Mouse (Mus musculus): Measurements from ENCODE around the gene Eif5.
"Not testable (repeated sequence)": the region's sequence is repeated elsewhere in the genome, so short reads cannot be mapped to it uniquely, and the experiment has no call there.

Eif5 gene

GRCm38 (mm10) chr12:111527643-111528281 lies 10.1 kb upstream of the Eif5 start:
- DNase-seq, result no peak

DNA sequence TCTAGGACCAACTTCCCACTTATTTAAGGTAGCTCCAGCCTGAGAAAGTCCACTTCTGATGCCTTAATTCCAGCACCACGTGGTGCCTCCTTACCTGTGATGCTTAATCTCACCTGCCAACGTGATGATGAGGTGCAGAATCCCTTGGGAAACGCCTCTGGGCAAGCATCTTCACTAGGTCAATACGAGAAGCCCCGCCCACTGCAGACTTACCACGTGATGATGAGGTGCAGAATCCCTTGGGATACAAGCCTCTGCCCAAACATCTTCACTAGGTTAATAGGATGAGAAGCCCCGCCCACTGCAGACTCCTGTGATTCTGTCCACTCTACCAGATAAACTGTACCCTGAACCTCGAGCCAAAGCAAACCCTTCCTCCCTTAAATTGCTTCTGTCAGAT lies 8.6 kb upstream of the Eif5 start:
- DNase-seq, result no peak

DNA sequence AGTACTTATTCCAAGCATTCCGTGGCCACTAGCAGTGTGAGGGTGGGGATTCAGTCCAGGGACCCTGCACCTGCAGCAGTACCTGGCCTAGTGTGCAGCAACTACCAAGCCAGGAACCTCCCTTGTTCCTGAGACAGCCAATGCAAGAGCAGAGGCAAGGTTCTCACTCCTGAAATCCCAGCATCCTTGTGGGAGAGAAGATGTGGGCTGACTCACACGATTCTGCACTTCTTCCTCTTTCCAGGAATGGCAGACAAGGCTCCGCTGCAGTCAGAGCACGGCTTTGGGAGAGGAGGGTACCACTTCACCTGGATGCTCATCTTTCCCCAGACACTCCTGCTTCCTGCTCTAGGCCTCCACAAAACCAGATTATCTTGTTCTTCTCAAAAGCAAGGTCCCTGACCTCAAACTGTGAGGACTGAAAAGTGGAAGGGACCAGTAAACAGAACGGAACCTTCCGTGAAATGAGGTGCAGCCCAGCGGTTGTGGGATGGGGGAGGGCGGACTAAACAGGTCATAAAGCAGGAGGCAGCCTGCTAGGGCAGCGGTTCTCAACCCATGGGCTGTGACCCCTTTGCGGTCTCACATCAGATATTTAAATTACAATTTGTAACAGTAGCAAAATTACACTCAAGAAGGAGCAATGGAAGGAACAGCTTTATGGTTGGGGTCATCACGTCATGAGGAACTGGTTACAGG lies 4.6 kb upstream of the Eif5 start:
- DNase-seq, result no peak

GRCm38 (mm10) chr12:111535281-111535680 lies 2.5 kb upstream of the Eif5 start:
- DNase-seq, result no peak

DNA sequence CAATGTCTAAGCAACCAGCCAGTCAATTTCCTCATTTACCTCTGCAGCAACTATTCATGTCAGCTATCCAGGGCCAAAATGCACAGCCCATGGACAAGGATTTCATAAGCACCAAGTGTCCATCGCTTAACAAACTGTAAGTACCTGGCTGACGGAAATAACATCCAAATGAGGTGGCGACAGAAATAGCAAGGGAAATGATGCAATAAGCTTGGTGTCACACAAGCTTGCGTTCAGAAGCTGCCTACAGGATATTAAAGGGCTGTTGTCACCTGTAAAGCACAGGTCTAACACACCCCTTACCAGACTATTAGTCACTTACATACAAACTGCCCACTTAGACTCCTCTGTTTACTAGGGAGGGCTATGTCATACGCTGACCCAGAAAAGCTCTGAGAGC lies 2.1 kb upstream of the Eif5 start:
- no peak for DNase-seq

- no peak for DNase-seq
Measured at GRCm38 (mm10) chr12:111536746-111537145, 1.1 kb upstream of the Eif5 start.

GRCm38 (mm10) chr12:111537341-111537740 lies 475 bp upstream of the Eif5 start:
- peak; percentile 52 for DNase-seq

GRCm38 (mm10) chr12:111538292-111539040 lies 650 bp downstream of the Eif5 start:
- DNase-seq, result peak; percentile 89

DNA sequence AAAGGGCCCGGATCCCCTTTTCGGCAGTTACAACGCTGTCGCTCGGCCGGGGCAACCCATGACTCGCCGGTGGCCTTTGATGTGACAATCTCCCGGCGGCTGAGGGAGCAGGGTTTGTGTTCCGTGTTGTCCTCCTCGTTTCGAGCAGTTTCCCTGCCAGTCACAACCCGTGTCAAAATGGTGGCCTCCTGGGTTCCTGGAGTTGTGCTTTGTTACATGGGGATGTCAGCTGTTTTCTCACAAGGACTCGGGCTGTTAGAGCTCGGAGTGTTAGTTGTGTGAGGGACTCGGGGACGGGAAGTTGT lies 1.2 kb downstream of the Eif5 start:
- DNase-seq, result no peak

- no peak for DNase-seq
Measured at GRCm38 (mm10) chr12:111547070-111547469, 9.3 kb downstream of the Eif5 start.

DNA sequence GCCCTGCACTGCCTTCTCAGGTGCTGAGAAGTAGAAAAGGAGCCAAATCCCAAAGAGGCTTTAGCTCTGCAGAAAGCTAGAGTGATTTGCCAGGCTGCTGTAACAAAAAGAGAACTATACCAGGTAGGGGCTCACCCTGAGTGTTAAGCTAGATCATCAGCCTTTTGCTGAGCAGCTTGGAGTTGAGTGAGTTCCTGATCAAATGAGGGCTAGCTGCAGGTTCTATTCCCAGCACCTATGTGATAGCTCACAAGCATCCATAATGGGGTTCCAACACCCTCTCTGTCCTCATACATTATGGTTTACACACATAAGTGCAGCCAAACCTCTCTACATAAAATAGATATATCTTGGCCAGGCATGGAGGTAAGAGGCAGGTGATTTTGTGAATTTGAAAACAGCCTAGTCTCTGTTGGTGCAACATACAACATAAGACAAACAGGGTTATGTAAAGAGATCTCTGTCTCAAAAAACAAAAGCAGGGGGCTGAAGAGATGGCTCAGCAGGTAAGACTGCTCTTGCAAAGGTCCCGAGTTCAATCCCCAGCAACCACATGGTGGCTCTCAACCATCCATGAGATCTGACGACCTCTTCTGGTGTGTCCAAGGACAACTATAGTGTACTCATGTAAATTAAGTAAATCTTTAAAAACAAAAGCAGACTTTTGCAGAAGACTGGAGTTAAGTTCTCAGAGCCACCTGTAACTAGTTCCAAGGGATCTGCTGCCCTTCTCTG lies 10.9 kb downstream of the Eif5 start:
- DNase-seq, result no peak

GRCm38 (mm10) chr12:111550679-111551078 lies 12.9 kb downstream of the Eif5 start:
- no peak for DNase-seq

- DNase-seq, result no peak
Measured at GRCm38 (mm10) chr12:111552342-111552741, 14.5 kb downstream of the Eif5 start.

DNA sequence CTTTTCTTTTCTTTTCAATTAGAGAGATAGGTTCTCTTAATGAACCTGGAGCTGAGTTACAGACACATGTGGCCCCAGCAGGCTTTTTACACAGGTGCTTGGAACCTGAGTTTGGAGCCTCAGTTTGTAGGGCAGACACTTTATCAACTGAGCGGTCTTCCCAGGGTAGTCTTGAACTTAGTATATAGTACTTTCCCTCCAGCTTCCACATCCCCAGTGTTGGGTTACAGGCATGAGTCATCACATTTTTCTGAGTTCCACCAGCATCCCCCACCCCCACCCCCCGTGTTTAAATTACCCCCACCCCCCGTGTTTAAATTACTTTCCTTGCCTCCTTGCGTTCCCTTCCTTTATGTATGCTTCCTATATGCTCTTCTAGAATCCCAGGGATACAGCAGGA lies 17.5 kb downstream of the Eif5 start:
- no peak for DNase-seq

DNA sequence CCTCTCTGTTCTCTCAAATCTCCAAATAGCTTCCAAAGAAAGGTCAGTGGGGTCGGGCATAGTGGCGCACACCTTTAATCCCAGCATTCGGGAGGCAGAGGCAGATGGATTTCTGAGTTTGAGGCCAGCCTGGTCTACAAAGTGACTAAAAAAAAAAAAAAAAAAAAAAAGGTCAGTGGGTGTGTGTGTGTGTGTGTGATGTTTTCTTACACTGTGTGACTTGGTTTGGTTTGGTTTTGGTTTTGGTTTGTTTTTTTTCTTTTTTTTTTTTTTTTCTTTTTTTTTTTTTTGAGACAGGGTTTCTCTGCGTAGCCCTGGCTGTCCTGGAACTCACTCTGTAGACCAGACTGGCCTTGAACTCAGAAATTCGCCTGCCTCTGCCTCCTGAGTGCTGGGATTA lies 18.1 kb downstream of the Eif5 start:
- DNase-seq, result not testable (repeated sequence)

DNA sequence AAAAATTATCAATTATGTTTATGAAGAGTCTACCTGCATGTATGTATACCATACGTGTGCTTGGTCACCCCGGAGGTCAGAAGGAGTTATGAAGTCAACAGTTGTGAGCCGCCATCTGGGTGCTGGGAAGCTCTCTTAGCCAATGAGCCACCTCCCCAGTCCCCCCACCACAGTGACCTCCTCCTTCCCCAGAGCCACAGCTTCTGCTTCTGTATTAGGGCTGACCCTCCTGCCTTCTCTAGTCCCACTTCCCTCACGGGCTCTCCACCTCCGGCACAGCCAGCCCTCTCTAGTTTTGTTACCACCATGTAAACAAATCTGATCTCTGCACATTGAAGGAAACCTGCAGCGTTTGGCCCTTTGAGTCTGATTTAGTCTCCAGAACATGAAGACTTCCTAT lies 19.7 kb downstream of the Eif5 start:
- DNase-seq, result no peak

DNA sequence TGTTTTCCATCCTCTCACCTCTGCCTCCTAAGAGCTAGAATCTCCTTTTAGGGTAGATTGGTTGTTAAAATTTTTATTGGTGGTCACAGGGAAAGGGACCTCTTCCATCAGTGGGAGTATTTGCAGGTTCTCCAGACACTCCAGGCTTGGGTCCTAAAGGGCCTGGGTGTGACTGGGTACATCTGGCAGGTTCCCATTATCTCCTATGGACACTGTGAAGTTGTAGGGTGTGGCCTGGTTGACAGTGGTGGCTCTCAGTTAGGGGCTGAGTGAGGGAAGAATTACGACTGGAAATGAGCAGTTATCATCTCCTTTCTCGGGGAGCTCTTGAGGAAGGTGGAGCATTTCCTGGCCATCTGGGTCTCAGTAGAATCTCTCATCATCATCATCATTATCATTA lies 20.8 kb downstream of the Eif5 start:
- no peak for DNase-seq

GRCm38 (mm10) chr12:111559647-111560258 lies 21.9 kb downstream of the Eif5 start:
- DNase-seq, result peak; percentile 38

DNA sequence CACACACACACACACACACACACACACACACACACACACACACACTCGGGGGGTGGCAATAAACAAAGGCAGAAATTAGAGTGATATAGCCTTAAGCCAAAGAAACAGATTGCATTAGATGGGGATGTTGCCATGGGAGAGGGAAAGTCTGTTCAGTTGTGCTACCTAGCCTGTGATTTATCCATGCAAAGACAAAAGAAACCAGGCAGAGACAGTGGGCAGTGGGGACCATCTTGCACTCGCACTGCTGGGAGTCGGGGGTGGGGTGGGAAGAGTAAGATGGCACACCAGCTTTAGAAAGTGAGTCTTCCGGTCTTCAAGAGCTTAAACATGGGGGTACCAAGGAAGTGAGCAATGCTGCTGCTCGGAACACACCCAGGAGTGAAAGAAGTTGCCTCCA lies 22.5 kb downstream of the Eif5 start:
- no peak for DNase-seq

DNA sequence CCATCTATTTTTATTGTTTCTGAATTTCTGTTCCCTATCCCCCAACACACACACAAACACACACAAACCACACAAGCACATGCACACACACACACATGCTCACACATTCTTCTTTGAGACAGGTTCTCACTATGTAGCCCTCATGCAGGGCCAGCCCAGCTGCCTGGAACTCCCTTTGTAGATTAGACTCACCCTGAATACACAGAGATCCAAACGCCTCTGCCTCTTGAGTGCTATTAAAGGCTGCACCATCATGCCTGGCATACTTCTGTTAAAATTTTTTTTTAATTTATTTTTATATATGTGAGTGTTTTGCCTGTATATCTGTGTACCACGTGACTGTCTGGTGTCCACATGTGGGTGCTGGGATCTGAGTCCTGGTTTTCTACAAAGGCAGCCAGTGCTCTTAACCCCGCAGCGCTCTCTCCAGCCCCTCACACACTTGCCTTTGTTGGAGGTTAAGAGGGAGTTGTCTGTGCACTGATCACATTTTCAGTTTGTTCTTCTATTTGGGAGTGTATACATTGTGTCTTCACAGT lies 24.5 kb downstream of the Eif5 start:
- DNase-seq, result no peak

GRCm38 (mm10) chr12:111563076-111563629 lies 25.3 kb downstream of the Eif5 start:
- no peak for DNase-seq

DNA sequence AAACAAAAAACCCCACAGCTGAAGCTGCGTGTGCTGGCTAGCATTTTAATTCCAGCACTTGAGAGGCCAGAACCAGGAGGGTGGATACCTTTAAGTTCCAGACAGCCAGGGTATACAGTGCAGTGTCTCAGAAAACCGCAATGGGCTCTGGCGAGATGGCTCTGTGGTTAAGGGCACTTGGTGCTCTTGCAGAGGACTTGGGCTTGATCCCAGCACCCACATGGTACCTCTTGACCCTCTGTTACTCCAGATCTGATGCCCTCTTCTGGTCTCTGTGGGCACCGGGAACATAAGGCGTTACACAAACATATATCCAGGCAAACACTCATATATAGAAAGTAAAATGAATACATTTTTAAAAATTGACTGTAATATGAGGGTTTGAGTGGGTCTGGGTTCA lies 27.5 kb downstream of the Eif5 start:
- DNase-seq, result no peak

- no peak for DNase-seq
Measured at GRCm38 (mm10) chr12:111568836-111569235, 31.0 kb downstream of the Eif5 start.

Measured in lung, postnatal 10 days (tissue).